Mouse (Mus musculus): ENCODE results near the gene Mark3. TPM values are rescaled to one million over a fixed set of nuclear protein-coding genes. Genes with fewer than 3 reads are reported as not detected.
A peak's percentile ranks its signal among the peaks of the same experiment; 100 is the strongest.
"Not testable (repeated sequence)": the region's sequence is repeated elsewhere in the genome, so short reads cannot be mapped to it uniquely, and the experiment has no call there.

Mark3 gene
- polyA plus RNA-seq, 1 experiment: 49.3 TPM

DNA sequence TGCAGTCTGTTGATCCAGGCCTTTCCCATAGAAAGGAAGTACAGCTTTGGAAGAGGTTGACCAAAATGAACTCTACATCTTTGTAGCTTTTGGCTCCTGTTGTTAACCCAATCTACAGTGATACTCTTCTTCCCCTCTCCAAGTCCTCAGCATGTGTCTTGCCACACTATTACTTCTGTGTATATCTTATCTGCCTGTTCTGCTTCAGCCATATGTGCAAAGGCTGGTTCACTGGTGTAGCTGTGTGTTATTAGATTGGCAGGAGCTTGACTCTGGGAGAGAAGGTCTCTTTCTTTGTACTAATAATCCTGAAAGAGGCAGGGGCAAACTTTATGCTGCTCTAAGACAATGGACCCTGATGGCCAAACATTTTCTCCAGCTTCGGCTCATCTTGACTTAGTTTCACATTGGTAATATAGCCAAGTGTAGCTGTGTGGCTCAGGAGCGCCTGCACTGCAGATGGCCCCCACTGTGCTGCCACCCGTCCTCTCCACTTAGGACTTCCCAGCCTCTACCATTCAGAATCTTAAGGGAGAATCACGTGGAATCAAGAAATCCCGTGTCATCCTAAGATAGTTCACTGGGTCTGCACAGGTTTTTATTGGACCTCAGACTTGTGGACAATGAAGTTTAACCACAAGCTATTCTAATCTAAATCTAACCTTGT is 40.3 kb downstream of the Mark3 start:
- H3K27ac ChIP-seq (ENCODE audit: control insufficient read depth, insufficient read depth, low read depth, low read length, poor library complexity): no peak overlapping the region
- no peaks in the 10 kb centered on the region for H3K4me1 ChIP-seq (ENCODE audit: control insufficient read depth, insufficient read depth, low read length)
- WGBS: 82% methylated on average over 5 of the region's 5 CpGs
- H3K4me3 ChIP-seq (replicated peaks; ENCODE audit: control insufficient read depth, low read depth, low read length): no peak overlapping the region
- no peak for TF ChIP-seq CTCF (IDR thresholded peaks at IDR 0.05; ENCODE audit: control insufficient read depth, insufficient read depth, low read length)
- TF ChIP-seq POLR2A (IDR thresholded peaks at IDR 0.05; ENCODE audit: borderline replicate concordance, control insufficient read depth, low read depth, low read length): no peak

DNA sequence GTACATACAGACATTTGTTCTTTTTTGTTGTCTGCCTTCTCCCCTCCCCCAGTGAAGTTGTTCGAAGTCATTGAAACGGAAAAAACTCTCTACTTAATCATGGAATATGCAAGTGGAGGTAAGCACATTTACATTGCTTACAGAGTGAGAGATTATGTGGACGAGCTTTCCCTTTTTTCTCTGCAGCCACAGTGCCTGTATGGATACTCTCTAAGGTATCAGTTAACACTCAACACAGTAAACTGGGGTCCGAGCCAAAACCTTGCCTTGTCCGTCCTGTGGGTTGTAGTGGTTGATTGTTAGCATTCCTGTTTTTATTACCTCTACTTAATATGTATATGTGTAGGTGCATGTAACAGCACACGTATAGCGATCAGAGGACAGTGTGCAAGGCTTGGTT is 43.9 kb downstream of the Mark3 start:
- no peak overlapping the region for H3K4me3 ChIP-seq (replicated peaks; ENCODE audit: control insufficient read depth, low read depth, low read length)
- no peak overlapping the region for H3K27ac ChIP-seq (ENCODE audit: control insufficient read depth, insufficient read depth, low read depth, low read length, poor library complexity)
- WGBS: 92% methylated on average over 7 of the region's 7 CpGs
- no peak for TF ChIP-seq CTCF (IDR thresholded peaks at IDR 0.05; ENCODE audit: control insufficient read depth, insufficient read depth, low read length)
- no peaks in the 10 kb centered on the region for H3K4me1 ChIP-seq (ENCODE audit: control insufficient read depth, insufficient read depth, low read length)

DNA sequence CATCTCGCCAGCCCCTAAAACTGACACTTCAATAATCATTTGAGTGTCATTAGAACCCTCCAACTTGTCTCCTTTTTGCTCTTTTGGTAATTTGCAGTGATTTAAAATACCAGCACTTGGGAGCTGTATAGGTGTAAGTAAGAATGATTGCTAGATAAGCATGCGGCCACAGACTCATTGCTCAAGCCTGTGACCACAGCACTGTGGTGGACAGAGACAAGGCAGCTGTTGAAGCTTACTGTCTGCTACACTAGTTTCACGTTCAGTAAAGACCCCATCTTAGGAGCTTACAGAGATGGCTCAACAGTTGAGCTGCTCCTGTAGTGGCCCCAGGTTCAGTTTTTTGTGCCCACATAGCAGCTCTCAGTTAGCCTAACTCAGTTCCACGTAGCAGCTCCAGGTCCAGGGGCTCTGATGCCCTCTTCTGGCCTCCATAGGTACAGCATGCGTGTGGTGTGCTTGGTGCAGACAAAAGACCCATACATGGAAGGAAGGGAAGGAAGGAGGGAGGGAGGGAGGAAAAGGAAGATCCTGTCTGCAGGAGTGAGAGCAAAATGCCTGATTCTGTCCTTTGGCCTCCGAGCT is 73.8 kb downstream of the Mark3 start:
- no peaks in the 10 kb centered on the region for H3K4me1 ChIP-seq (ENCODE audit: control insufficient read depth, insufficient read depth, low read length)
- no peak overlapping the region for H3K4me3 ChIP-seq (replicated peaks; ENCODE audit: control insufficient read depth, low read depth, low read length)
- no peak overlapping the region for H3K27ac ChIP-seq (ENCODE audit: control insufficient read depth, insufficient read depth, low read depth, low read length, poor library complexity)
- 42% methylated on average over 6 of the region's 6 CpGs for WGBS
- TF ChIP-seq POLR2A (IDR thresholded peaks at IDR 0.05; ENCODE audit: borderline replicate concordance, control insufficient read depth, low read depth, low read length): no peak
- peak; percentile 80 for TF ChIP-seq CTCF (IDR thresholded peaks at IDR 0.05; ENCODE audit: control insufficient read depth, insufficient read depth, low read length)

DNA sequence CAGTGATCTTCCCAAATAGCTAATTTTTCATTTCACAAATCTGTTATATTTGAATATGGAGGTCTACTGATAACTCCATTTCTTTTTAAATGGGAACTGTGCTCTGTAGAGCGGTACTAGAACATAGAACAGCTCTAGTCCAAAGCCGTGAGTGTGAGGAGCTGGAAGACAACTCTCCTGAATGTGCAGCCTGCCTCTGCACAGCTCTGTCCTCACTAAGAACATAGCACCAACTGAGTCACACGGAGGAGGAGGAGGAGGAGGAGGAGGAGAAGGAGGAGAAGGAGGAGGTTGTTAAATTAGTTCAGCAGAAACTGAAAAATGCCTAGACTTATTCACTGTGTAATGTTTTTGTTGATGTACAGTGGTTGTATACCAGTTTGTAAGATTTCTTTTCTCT is 78.6 kb downstream of the Mark3 start:
- TF ChIP-seq CTCF (IDR thresholded peaks at IDR 0.05; ENCODE audit: control insufficient read depth, insufficient read depth, low read length) (no peak), POLR2A (IDR thresholded peaks at IDR 0.05; ENCODE audit: borderline replicate concordance, control insufficient read depth, low read depth, low read length) (no peak)
- Histone ChIP-seq H3K4me1 (ENCODE audit: control insufficient read depth, insufficient read depth, low read length) (no peaks in the 10 kb centered on the region), H3K4me3 (replicated peaks; ENCODE audit: control insufficient read depth, low read depth, low read length) (no peak overlapping the region), H3K27ac (ENCODE audit: control insufficient read depth, insufficient read depth, low read depth, low read length, poor library complexity) (no peak overlapping the region)
- WGBS: 92% methylated on average over 3 of the region's 3 CpGs

DNA sequence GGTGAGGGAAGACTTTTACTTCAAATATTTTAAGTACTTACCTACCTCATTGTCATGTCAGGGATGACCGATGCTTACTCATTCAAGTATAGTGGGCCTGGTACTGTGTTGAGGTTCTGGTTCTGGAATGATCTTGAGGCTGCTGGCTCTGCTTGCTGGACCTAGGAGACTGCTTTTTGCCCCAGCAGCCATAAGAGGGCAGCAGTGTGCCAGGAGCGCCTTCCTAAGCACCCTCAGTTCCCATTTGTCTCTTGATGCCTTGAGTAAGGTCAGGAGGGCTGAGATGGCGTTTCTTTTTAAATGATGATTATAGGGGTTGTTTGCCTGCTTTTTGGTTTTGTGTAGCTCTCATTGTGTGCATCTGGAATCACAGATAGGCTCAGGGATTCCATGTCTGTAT is 79.1 kb downstream of the Mark3 start:
- peak; percentile 83 for TF ChIP-seq CTCF (IDR thresholded peaks at IDR 0.05; ENCODE audit: control insufficient read depth, insufficient read depth, low read length)
- no peak for TF ChIP-seq POLR2A (IDR thresholded peaks at IDR 0.05; ENCODE audit: borderline replicate concordance, control insufficient read depth, low read depth, low read length)
- no peak overlapping the region for H3K4me3 ChIP-seq (replicated peaks; ENCODE audit: control insufficient read depth, low read depth, low read length)
- no peak overlapping the region for H3K27ac ChIP-seq (ENCODE audit: control insufficient read depth, insufficient read depth, low read depth, low read length, poor library complexity)
- no peaks in the 10 kb centered on the region for H3K4me1 ChIP-seq (ENCODE audit: control insufficient read depth, insufficient read depth, low read length)
- 38% methylated on average over 3 of the region's 3 CpGs for WGBS

DNA sequence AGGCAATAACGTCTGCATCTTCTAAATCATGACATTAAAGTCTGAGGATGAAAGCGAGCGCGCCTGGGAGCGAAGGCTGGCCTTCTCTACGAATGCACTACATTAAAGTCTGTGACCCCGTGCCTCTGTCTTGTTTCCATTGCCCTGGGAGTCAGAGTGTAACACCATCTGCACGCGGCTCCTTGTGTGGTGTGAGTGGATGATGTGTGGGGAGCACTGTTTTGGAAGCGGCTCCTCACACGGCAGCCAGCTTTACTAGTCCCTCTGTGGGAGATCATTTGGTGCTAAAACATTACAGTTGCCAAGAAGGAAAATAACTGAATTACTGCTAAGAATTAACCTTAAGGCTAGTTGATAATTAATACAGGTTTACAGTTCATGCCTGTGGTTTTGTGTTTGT is 81.4 kb downstream of the Mark3 start:
- TF ChIP-seq POLR2A (IDR thresholded peaks at IDR 0.05; ENCODE audit: borderline replicate concordance, control insufficient read depth, low read depth, low read length): no peak
- no peak for TF ChIP-seq CTCF (IDR thresholded peaks at IDR 0.05; ENCODE audit: control insufficient read depth, insufficient read depth, low read length)
- H3K27ac ChIP-seq (ENCODE audit: control insufficient read depth, insufficient read depth, low read depth, low read length, poor library complexity): no peak overlapping the region
- WGBS: 97% methylated on average over 11 of the region's 11 CpGs

DNA sequence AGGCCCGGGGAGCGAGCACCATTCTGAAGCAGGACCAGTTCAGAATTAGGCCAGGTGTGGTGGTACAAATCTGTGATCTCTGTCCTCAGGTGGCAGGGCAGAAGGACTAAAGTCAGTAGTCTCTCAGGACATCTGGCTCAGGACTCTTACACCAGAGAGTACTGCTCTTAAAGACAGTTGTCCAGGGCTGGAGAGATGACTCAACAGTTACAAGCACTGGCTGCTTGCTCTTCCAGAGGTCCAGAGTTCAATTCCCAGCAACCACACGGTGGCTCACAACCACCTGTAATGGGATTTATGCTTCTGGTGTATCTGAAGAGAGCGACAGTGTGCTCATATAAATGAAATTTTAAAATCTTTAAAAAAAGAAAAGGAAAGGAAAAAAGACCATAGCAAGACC is 85.0 kb downstream of the Mark3 start:
- Histone ChIP-seq H3K4me1 (ENCODE audit: control insufficient read depth, insufficient read depth, low read length) (no peaks in the 10 kb centered on the region), H3K4me3 (replicated peaks; ENCODE audit: control insufficient read depth, low read depth, low read length) (no peak overlapping the region), H3K27ac (ENCODE audit: control insufficient read depth, insufficient read depth, low read depth, low read length, poor library complexity) (no peak overlapping the region)
- WGBS: 97% methylated on average over 4 of the region's 4 CpGs
- TF ChIP-seq POLR2A (IDR thresholded peaks at IDR 0.05; ENCODE audit: borderline replicate concordance, control insufficient read depth, low read depth, low read length): no peak
- no peak for TF ChIP-seq CTCF (IDR thresholded peaks at IDR 0.05; ENCODE audit: control insufficient read depth, insufficient read depth, low read length)

More for the DNA sequence above, 81.4 kb downstream of the Mark3 start:
- Histone ChIP-seq H3K4me1 (ENCODE audit: control insufficient read depth, insufficient read depth, low read length) (no peaks in the 10 kb centered on the region), H3K4me3 (replicated peaks; ENCODE audit: control insufficient read depth, low read depth, low read length) (no peak overlapping the region)

DNA sequence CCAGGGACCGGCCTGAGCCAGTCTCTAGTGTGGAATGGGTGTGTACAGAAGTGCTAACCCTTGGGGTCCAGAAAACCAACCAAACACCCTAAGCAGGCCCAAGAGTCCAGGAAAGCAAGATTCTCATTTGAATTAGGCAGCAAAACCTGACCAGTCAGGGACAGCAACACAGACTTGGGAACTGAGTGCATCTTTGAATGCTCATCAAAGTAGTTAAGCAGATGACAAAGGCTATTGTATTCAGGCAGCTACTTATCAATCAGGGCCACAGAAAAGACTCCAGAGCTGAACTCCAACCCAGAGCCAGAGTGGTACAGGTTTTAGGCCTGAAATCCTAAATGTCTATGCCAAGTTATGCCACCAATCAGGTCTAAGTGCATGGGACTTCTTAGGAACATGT is 86.3 kb downstream of the Mark3 start:
- Histone ChIP-seq H3K4me3 (replicated peaks; ENCODE audit: control insufficient read depth, low read depth, low read length) (no peak overlapping the region), H3K27ac (ENCODE audit: control insufficient read depth, insufficient read depth, low read depth, low read length, poor library complexity) (no peak overlapping the region), H3K4me1 (ENCODE audit: control insufficient read depth, insufficient read depth, low read length) (no peaks in the 10 kb centered on the region)
- TF ChIP-seq POLR2A (IDR thresholded peaks at IDR 0.05; ENCODE audit: borderline replicate concordance, control insufficient read depth, low read depth, low read length) (no peak), CTCF (IDR thresholded peaks at IDR 0.05; ENCODE audit: control insufficient read depth, insufficient read depth, low read length) (no peak)
- WGBS: 91% methylated on average over 1 of the region's 1 CpGs

DNA sequence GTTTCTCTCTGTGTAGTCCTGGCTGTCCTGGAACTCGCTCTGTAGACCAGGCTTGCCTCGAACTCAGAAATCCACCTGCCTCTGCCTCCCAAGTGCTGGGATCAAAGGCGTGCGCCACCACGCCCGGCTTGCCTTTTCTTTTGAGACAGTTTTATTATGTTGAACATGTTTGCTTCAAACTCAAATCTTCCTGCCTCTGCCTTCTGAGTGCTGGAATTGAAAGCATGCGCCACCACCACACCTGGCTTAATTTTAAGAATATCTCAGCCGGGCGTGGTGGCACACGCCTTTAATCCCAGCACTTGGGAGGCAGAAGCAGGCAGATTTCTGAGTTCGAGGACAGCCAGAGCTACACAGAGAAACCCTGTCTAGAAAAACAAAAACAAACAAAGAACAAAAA is 87.2 kb downstream of the Mark3 start:
- H3K4me1 ChIP-seq (ENCODE audit: control insufficient read depth, insufficient read depth, low read length); H3K27ac ChIP-seq (ENCODE audit: control insufficient read depth, insufficient read depth, low read depth, low read length, poor library complexity); H3K4me3 ChIP-seq (replicated peaks; ENCODE audit: control insufficient read depth, low read depth, low read length): not testable (repeated sequence)
- WGBS: 94% methylated on average over 11 of the region's 11 CpGs
